Mouse (Mus musculus) MEL (cell line): ENCODE measurements at regions not wholly inside any gene's neighbourhood (a gene's known extent, or its start where the extent isn't known, plus 50 kb on each side); places are given as distances from the start of the nearest gene placed in this dataset.
A peak's percentile ranks its signal among the peaks of the same experiment; 100 is the strongest.

ENCODE experiments used
- DNase-seq: peaks from one replicate; pipeline ENCODE4 v3.0.0; 2011; ENCODE audit warnings: low read depth, low spot score
- H3K27ac ChIP-seq: 2 replicates; pipeline ENCODE4 v1.5.1; 2012; ENCODE audit warnings: low read depth, mild to moderate bottlenecking, control low read depth, low read length, moderate library complexity; ENCODE audit not compliant: control insufficient read depth
- H3K27me3 ChIP-seq, 2 experiments: fragments of 150-350 bp in 1 of 2; sonication (generic) in 1 of 2; 2 replicates each; pipeline ENCODE4 v1.6.1; 2012; ENCODE audit warnings: low read length in 2 of 2, mild to moderate bottlenecking in 2 of 2, improper control_type of control experiment in 1 of 2, moderate library complexity in 1 of 2; ENCODE audit not compliant: insufficient read depth in 2 of 2, control insufficient read depth in 1 of 2
- H3K36me3 ChIP-seq, 2 experiments: 2 replicates each; pipeline ENCODE4 v1.6.1; 2012 to 2014; ENCODE audit warnings: low read length in 2 of 2, improper control_type of control experiment in 1 of 2, inconsistent platforms in 1 of 2, mild to moderate bottlenecking in 1 of 2; ENCODE audit not compliant: insufficient read depth in 2 of 2, control insufficient read depth in 1 of 2
- H3K4me1 ChIP-seq, 2 experiments: fragments of 150-350 bp in 1 of 2; sonication (generic) in 1 of 2; 2 replicates each; pipeline ENCODE4 v1.6.1; 2012; ENCODE audit warnings: low read length in 2 of 2, improper control_type of control experiment in 1 of 2, mild to moderate bottlenecking in 1 of 2; ENCODE audit not compliant: insufficient read depth in 2 of 2, control insufficient read depth in 1 of 2
- H3K4me3 ChIP-seq, 2 experiments: fragments of 150-350 bp in 1 of 2; sonication (generic) in 1 of 2; 2 replicates each; pipeline ENCODE4 v1.5.1; 2012; ENCODE audit warnings: low read depth in 2 of 2, low read length in 2 of 2, mild to moderate bottlenecking in 2 of 2, moderate library complexity in 2 of 2, control low read depth in 1 of 2, improper control_type of control experiment in 1 of 2; ENCODE audit not compliant: control insufficient read depth in 1 of 2, insufficient read depth in 1 of 2
- H3K79me2 ChIP-seq: 2 replicates; pipeline ENCODE4 v1.6.1; 2012; ENCODE audit warnings: mild to moderate bottlenecking, low read length, moderate library complexity; ENCODE audit not compliant: control insufficient read depth, poor library complexity, insufficient read depth
- H3K9ac ChIP-seq: 2 replicates; pipeline ENCODE4 v1.6.1; 2012; ENCODE audit warnings: low read depth, mild to moderate bottlenecking, control low read depth, low read length, moderate library complexity; ENCODE audit not compliant: control insufficient read depth, poor library complexity, severe bottlenecking
- H3K9me3 ChIP-seq: fragments of 150-350 bp; sonication (generic); replicated peaks from 2 replicates; pipeline ENCODE4 v1.6.1; 2012; ENCODE audit warnings: mild to moderate bottlenecking, low read length, improper control_type of control experiment, moderate library complexity; ENCODE audit not compliant: insufficient read depth
- CHD2 ChIP-seq: IDR thresholded peaks from 2 replicates; pipeline ENCODE4 v1.6.1; 2011; ENCODE audit warnings: low read length, improper control_type of control experiment
- E2F4 ChIP-seq: IDR thresholded peaks from 2 replicates; pipeline ENCODE4 v1.6.1; 2011; ENCODE audit warnings: low read depth, low read length, improper control_type of control experiment, borderline replicate concordance
- EP300 ChIP-seq, 2 experiments: IDR thresholded peaks; 2 replicates each; pipeline ENCODE4 v1.6.1; 2011; ENCODE audit warnings: improper control_type of control experiment in 2 of 2, low read length in 2 of 2, low read depth in 1 of 2, mild to moderate bottlenecking in 1 of 2
- ETS1 ChIP-seq: IDR thresholded peaks from 2 replicates; pipeline ENCODE4 v1.6.1; 2012; ENCODE audit warnings: low read depth, mild to moderate bottlenecking, inconsistent platforms, low read length, improper control_type of control experiment, moderate library complexity
- GABPA ChIP-seq: IDR thresholded peaks from 2 replicates; pipeline ENCODE4 v1.6.1; 2012; ENCODE audit warnings: low read depth, mild to moderate bottlenecking, inconsistent platforms, low read length, improper control_type of control experiment, moderate library complexity
- GATA1 ChIP-seq: IDR thresholded peaks from 2 replicates; pipeline ENCODE4 v1.6.1; 2011; ENCODE audit warnings: low read depth, low read length, improper control_type of control experiment
- HCFC1 ChIP-seq: IDR thresholded peaks from 2 replicates; pipeline ENCODE4 v1.6.1; 2012; ENCODE audit warnings: low read depth, mild to moderate bottlenecking, inconsistent platforms, low read length, improper control_type of control experiment, moderate library complexity
- KAT2A ChIP-seq: conservative IDR thresholded peaks from 2 replicates; pipeline ENCODE4 v1.6.1; 2012; ENCODE audit warnings: low read depth, low read length, improper control_type of control experiment, inconsistent platforms
- MAFK ChIP-seq: IDR thresholded peaks from 2 replicates; pipeline ENCODE4 v1.6.1; 2011; ENCODE audit warnings: low read depth, mild to moderate bottlenecking, low read length, improper control_type of control experiment, borderline replicate concordance
- MAZ ChIP-seq: IDR thresholded peaks from 2 replicates; pipeline ENCODE4 v1.6.1; 2012; ENCODE audit warnings: low read depth, mild to moderate bottlenecking, inconsistent platforms, low read length, improper control_type of control experiment
- MEF2A ChIP-seq: IDR thresholded peaks from 2 replicates; pipeline ENCODE4 v1.6.1; 2014; ENCODE audit warnings: low read depth, mild to moderate bottlenecking, inconsistent platforms, low read length, improper control_type of control experiment; ENCODE audit not compliant: poor library complexity, insufficient replicate concordance, severe bottlenecking; ENCODE audit errors: extremely low read depth
- MXI1 ChIP-seq: IDR thresholded peaks from 2 replicates; pipeline ENCODE4 v1.6.1; 2011; ENCODE audit warnings: mild to moderate bottlenecking, low read depth, low read length, improper control_type of control experiment
- MYC ChIP-seq: IDR thresholded peaks from 2 replicates; pipeline ENCODE4 v1.6.1; 2011; ENCODE audit warnings: low read depth, mild to moderate bottlenecking, low read length, improper control_type of control experiment, moderate library complexity
- NELFE ChIP-seq: IDR thresholded peaks from 2 replicates; pipeline ENCODE4 v1.6.1; 2011; ENCODE audit warnings: low read depth, low read length, improper control_type of control experiment
- NRF1 ChIP-seq: IDR thresholded peaks from 2 replicates; pipeline ENCODE4 v1.6.1; 2014; ENCODE audit warnings: low read depth, mild to moderate bottlenecking, inconsistent platforms, low read length, improper control_type of control experiment, moderate library complexity; ENCODE audit not compliant: poor library complexity, insufficient read depth, severe bottlenecking
- POLR2A ChIP-seq, 2 experiments: IDR thresholded peaks; 2 replicates each; pipeline ENCODE4 v1.6.1; 2011 to 2012; ENCODE audit warnings: low read length in 2 of 2, mild to moderate bottlenecking in 2 of 2, control low read depth in 1 of 2, improper control_type of control experiment in 1 of 2, low read depth in 1 of 2, moderate library complexity in 1 of 2; ENCODE audit not compliant: control insufficient read depth in 1 of 2, insufficient read depth in 1 of 2, poor library complexity in 1 of 2
- POLR2AphosphoS2 ChIP-seq: IDR thresholded peaks from 2 replicates; pipeline ENCODE4 v1.6.1; 2011; ENCODE audit warnings: low read length, improper control_type of control experiment
- POLR2AphosphoS5 ChIP-seq: IDR thresholded peaks from 2 replicates; pipeline ENCODE4 v1.6.1; 2012; ENCODE audit warnings: low read depth, borderline replicate concordance, mild to moderate bottlenecking, inconsistent platforms, low read length, moderate library complexity, mixed read lengths
- RAD21 ChIP-seq: IDR thresholded peaks from 2 replicates; pipeline ENCODE4 v1.6.1; 2011; ENCODE audit warnings: mild to moderate bottlenecking, low read depth, low read length, improper control_type of control experiment
- RCOR1 ChIP-seq: IDR thresholded peaks from 2 replicates; pipeline ENCODE4 v1.6.1; 2012; ENCODE audit warnings: low read depth, mild to moderate bottlenecking, inconsistent platforms, low read length, improper control_type of control experiment
- SMC3 ChIP-seq: IDR thresholded peaks from 2 replicates; pipeline ENCODE4 v1.6.1; 2011; ENCODE audit warnings: low read depth, low read length, improper control_type of control experiment
- TAL1 ChIP-seq: IDR thresholded peaks from 2 replicates; pipeline ENCODE4 v1.6.1; 2012; ENCODE audit warnings: mild to moderate bottlenecking, inconsistent platforms, low read length, moderate library complexity, mixed read lengths
- TBP ChIP-seq: IDR thresholded peaks from 2 replicates; pipeline ENCODE4 v1.8.0; 2011; ENCODE audit warnings: low read depth, low read length, improper control_type of control experiment
- TCF12 ChIP-seq: IDR thresholded peaks from 2 replicates; pipeline ENCODE4 v1.6.1; 2014; ENCODE audit warnings: low read depth, mild to moderate bottlenecking, inconsistent platforms, low read length, improper control_type of control experiment, moderate library complexity
- UBTF ChIP-seq: IDR thresholded peaks from 2 replicates; pipeline ENCODE4 v1.6.1; 2012; ENCODE audit warnings: low read depth, mild to moderate bottlenecking, inconsistent platforms, low read length, improper control_type of control experiment, moderate library complexity, borderline replicate concordance; ENCODE audit not compliant: insufficient read depth
- USF1 ChIP-seq: IDR thresholded peaks from 2 replicates; pipeline ENCODE4 v1.6.1; 2014; ENCODE audit warnings: low read depth, mild to moderate bottlenecking, inconsistent platforms, low read length, improper control_type of control experiment, moderate library complexity
- USF2 ChIP-seq, 2 experiments: IDR thresholded peaks; 2 replicates each; pipeline ENCODE4 v1.6.1; 2011 to 2012; ENCODE audit warnings: improper control_type of control experiment in 2 of 2, low read length in 2 of 2, borderline replicate concordance in 1 of 2, inconsistent platforms in 1 of 2, low read depth in 1 of 2, mild to moderate bottlenecking in 1 of 2; ENCODE audit not compliant: insufficient read depth in 1 of 2
- ZC3H11A ChIP-seq: IDR thresholded peaks from 2 replicates; pipeline ENCODE4 v1.6.1; 2012; ENCODE audit warnings: low read depth, mild to moderate bottlenecking, inconsistent platforms, low read length, improper control_type of control experiment
- ZMIZ1 ChIP-seq: IDR thresholded peaks from 2 replicates; pipeline ENCODE4 v1.6.1; 2012; ENCODE audit warnings: low read depth, mild to moderate bottlenecking, inconsistent platforms, low read length, improper control_type of control experiment, moderate library complexity
- ZNF384 ChIP-seq: IDR thresholded peaks from 2 replicates; pipeline ENCODE4 v1.6.1; 2012; ENCODE audit warnings: low read depth, mild to moderate bottlenecking, inconsistent platforms, low read length, improper control_type of control experiment

GRCm38 (mm10) chr14:111887688-111888087 lies 212.8 kb downstream of the Slitrk5 start:
- Histone ChIP-seq H3K4me1 (peaks cover 7 to 13% of the 10 kb centered on the region in 2 experiments), H3K9me3 (no peaks in the 10 kb centered on the region), H3K36me3 (peaks cover 0 to 11% of the 10 kb centered on the region in 2 experiments; a peak in 2 of 4 replicates), H3K4me3 (no peak overlapping the region), H3K79me2 (no peaks in the 10 kb centered on the region), H3K27me3 (no peaks in the 10 kb centered on the region), H3K9ac (no peak overlapping the region), H3K27ac (no peak overlapping the region)
- TF ChIP-seq SMC3, result no peak
- no peak for TF ChIP-seq TCF12
- no peak for TF ChIP-seq POLR2AphosphoS5
- TF ChIP-seq GATA1, result no peak
- no peak for TF ChIP-seq UBTF
- no peak for TF ChIP-seq MEF2A
- TF ChIP-seq MXI1, result no peak
- TF ChIP-seq GABPA, result no peak
- TF ChIP-seq ETS1, result no peak
- TF ChIP-seq NELFE, result no peak
- TF ChIP-seq MAZ, result no peak
- TF ChIP-seq RAD21, result no peak
- no peak for TF ChIP-seq KAT2A
- no peak for TF ChIP-seq RCOR1
- no peak for TF ChIP-seq MYC
- no peak for TF ChIP-seq HCFC1
- no peak for DNase-seq

- no peaks in the 10 kb centered on the region for H3K9me3 ChIP-seq
- peaks cover 0 to 11% of the 10 kb centered on the region in 2 experiments; a peak in 2 of 4 replicates for H3K36me3 ChIP-seq
- H3K4me3 ChIP-seq, result no peak overlapping the region
- no peaks in the 10 kb centered on the region for H3K27me3 ChIP-seq
- H3K4me1 ChIP-seq, result peaks cover 7 to 13% of the 10 kb centered on the region in 2 experiments
- H3K79me2 ChIP-seq, result no peaks in the 10 kb centered on the region
- H3K9ac ChIP-seq, result no peak overlapping the region
- DNase-seq, result peak; percentile 73
- no peak overlapping the region for H3K27ac ChIP-seq
- 0 out of 2 replicates have a peak, but pooled peaks have one; percentile 21 for TF ChIP-seq MAFK
- no peak for TF ChIP-seq MXI1
- TF ChIP-seq ZMIZ1, result no peak
- no peak for TF ChIP-seq RAD21
- TF ChIP-seq GATA1, result peak; percentile 93
- TF ChIP-seq SMC3, result no peak
- TF ChIP-seq POLR2A (IDR thresholded peaks at IDR 0.05; ENCODE audit: control insufficient read depth in 1 of 2, insufficient read depth in 1 of 2, low read depth in 1 of 2, low read length in 2 of 2, poor library complexity in 1 of 2), result no peak
- TF ChIP-seq USF1, result no peak
- no peak for TF ChIP-seq TBP
- peak; percentile 88 to 89 for TF ChIP-seq EP300 (IDR thresholded peaks at IDR 0.05; ENCODE audit: low read depth in 1 of 2, low read length in 2 of 2)
- no peak for TF ChIP-seq KAT2A
- TF ChIP-seq NRF1, result no peak
- TF ChIP-seq E2F4, result no peak
- no peak for TF ChIP-seq MAZ
- TF ChIP-seq ZC3H11A, result no peak
- no peak for TF ChIP-seq GABPA
- TF ChIP-seq POLR2AphosphoS2, result no peak
- TF ChIP-seq TAL1, result peak; percentile 26; the same call in 1 of the 2 replicates
- no peak for TF ChIP-seq ZNF384
- peak; percentile 78 for TF ChIP-seq ETS1
- TF ChIP-seq MEF2A, result peak; percentile 74; the same call in 1 of the 2 replicates
- TF ChIP-seq TCF12, result peak; percentile 86
- TF ChIP-seq USF2 (IDR thresholded peaks at IDR 0.05; ENCODE audit: borderline replicate concordance in 1 of 2, insufficient read depth in 1 of 2, low read depth in 1 of 2, low read length in 2 of 2), result no peak
- no peak for TF ChIP-seq HCFC1
- TF ChIP-seq CHD2, result no peak
Measured at GRCm38 (mm10) chr14:111888781-111889180, 213.9 kb downstream of the Slitrk5 start.
